Mouse (Mus musculus) B cell, adult 2 months (primary cell): ENCODE measurements at regions not wholly inside any gene's neighbourhood (a gene's known extent, or its start where the extent isn't known, plus 50 kb on each side); places are given as distances from the start of the nearest gene placed in this dataset.

Experiments
- DNase-seq, 2 experiments: peaks; one replicate each; pipeline ENCODE4 v3.0.0; 2022

DNA sequence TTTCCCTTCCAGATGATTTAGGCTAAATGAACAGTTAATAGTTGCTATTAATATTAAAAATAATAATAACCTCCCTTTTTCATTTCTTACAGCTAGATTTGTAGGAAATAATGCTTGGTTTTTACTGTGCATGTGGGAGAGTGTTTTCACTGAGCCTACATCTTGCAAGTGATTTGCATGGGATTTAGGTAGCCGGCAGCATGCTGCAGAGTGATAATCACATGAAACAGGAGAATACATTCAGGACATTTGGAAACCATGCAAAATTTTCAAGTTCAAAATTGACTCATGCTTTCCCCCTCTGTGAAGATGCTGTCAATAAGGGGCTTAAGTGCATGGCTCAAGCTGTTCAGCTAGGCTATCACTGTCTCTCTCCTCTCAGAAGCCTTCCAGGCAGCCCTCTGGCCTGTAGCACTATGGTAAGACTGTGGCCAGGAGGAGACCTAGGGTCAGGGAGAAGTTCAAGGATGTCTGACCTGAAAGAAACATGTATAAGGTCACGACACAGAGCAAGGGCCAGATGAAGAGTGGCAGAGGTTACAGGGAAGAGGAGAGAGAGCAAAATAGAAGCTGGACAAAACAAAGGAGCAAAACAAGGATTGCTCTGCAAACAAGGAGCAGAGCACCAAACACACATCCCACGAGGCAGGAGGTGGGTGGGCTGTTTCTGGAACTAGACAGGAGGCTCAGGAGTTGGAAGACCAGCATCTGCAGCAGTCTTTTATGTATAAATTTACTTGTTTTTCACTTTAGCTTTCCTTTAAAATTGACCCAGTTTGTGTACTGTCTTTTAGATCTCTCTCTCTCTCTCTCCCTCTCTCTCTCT lies 177.5 kb downstream of the Tmem161b start:
- DNase-seq, result no peak

DNA sequence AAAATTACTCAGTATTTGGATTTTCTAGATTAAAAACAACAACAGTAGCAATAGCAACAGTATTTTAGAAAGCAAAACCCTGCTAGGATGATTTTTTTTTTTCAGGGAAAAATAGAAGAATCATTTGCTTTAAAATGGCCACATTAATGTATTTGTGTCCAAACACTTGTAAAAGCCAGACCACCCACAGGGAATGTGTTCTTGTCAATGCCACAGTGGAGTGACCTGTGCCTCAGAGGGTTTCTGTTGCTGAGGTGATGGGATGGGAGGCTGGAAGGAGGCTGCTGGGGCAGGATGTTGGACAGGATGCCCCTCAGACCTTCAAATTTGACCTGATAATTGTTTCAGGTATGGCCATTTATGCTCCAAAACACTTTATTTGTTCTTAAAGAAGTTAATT lies 178.9 kb downstream of the Tmem161b start:
- no peak for DNase-seq

DNA sequence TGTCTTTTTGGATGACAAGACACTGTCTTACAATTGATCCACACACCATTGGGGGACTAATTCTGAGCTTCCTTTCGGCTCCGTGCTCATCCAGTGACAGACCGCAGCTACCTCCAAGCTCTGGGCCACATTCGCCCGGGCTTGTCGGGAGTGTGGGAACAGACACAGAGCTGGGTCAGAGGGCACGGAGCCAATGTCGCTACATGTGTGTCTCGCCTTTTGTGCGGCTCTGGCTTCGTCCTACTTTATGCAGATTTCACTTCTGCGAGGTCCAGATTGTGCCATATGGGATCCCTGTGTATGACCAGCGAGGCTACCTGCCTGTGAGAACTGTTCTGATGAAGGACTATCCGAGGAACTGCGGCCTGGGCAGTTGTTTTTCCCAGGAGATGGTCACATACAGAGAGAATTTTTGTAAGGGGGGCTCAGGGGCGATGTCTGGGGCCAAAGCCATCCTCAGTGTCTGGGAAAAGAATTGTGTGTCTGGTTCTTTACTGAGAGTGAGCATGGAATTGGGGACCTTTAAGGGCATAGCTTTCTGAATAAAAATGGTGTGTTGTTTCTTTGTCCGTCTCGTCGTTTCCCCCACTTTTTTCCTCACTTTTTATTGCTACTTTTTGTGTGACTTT lies 182.6 kb downstream of the Tmem161b start:
- DNase-seq, result no peak

DNA sequence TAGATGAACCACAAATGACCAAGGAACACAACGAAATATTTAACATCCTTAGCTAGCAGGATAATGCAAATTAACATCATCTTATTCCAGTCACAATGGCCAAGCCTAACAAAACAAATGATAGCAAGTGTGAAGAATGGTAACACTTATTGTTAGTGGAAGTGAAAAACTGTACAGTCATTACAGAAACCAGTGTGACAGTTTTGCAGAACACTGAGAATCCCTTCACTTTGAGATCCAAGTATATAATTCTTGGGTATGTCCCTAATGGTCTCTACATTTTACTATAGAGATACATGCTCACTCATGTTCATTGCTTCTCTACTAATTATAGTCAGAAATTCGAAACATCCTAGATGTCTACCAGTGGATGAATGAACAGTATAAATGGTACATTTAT lies 212.3 kb downstream of the Tmem161b start:
- no peak for DNase-seq

DNA sequence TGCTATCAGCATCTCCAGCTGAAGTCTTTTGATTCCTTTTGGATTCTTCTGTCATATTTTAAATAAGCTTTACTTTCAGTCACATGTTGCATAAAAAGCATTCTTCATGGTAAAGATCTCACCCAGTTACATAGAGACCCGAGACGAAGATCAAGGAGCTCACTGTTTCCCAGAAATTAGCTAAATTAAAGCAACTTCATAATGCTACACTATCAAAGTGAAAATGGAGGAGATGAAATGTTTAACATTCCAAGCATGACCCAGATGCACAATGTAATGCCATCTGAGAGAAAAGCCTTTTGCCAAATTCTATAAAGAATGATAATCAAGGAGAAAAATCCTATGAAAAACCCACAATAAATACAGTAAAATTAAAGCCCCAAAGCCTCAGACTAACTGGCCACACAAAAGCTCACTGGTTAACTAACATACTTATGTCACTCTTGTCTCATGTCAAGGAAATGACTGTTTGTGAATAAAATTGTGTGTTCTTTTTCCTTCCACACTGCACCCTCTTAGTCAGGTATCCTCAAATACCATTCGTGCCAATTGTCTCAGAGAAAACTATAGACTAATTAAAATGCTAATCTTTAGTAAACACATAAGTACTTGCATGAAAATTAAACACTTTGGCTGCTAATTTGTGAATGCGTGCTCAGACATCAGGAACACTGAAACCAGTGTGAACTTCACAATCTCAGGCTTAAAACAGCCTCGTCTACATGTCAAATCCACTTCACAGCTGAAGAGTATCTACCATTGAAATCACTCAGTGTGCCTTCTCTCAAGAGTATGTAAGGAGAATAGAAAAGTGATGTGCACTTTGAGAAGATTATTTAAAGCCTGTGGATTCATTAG lies 215.7 kb downstream of the Tmem161b start:
- no peak for DNase-seq

DNA sequence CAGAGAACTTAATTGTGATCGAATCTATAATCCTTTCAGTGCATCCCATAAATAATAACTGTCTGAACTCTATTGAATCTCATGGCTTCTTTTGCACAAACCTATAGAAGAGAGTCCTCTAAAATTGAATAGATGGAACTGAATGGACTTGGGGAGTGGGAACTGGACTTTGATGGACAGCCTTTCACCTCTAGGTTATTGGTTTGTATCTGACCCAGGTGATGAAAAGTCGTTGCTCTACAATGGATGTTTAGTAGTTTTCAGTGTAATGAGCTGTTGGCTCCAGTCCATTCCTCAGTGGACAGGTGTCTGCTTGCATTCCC lies 216.3 kb downstream of the Tmem161b start:
- no peak for DNase-seq

DNA sequence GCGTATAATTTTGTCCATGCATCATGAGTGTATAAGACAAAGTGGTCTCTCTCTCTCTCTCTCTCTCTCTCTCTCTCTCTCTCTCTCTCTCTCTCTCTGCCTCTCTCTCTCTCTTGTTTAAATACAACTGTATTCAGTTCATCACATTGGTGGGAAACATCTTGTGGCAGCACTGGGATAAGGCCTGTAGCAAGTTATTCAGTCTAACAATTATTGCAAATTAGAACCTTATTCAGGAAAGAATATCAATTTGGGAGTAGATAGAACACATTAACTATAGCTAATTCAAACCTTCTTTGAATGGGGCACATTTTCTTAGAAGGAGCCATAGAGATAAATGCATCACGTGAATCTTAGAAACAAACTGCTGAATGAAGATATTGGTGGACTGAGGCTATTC lies 226.4 kb downstream of the Tmem161b start:
- DNase-seq, result no peak

DNA sequence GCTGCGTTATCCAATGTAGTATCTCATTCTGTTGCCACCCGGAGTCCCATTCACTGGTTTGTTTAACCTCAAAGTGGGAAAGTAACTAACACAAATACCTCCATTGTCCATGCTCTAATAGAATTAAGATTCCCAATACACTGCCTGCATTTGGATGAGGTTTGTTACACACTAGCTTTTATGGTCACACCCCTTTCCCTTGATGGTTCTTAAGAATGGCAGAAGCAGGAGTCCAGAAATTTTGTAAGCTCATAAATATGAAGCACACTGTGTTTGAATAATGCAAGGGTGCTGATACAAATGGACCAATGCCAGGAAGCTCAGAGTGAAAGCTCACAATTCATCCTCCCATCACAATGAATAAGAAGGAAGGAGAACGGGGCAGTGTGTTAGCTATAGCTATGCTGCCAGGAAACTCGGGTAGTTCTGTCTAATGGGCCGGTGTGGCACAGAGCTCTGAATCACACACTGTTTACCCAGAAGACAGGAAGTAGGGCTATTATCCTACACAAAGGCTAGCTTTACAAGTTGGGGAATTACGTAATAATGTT lies 227.0 kb downstream of the Tmem161b start:
- DNase-seq, result no peak
